Comparison of ENCODE assay signal across 8 mouse cellular contexts in genomic region chr1:36064223-36064622, GRCm38 (mm10). TPM values are rescaled to one million over a fixed set of nuclear protein-coding genes. Genes with fewer than 3 reads are reported as not detected.
A peak's percentile ranks its signal among the peaks of the same experiment; 100 is the strongest.
DNase-seq lines count a peak whose midpoint lies in the region; ATAC-seq lines count a peak whose summit lies in the region.

No protein-coding gene starts in this region.

- no peak overlapping the region for H3K27ac ChIP-seq in neural tube, embryonic 11.5 days (ENCODE audit: low read depth, low read length)
- no peak overlapping the region for H3K27ac ChIP-seq in intestine, embryonic 16.5 days (ENCODE audit: low read length)
- H3K27ac ChIP-seq in stomach, embryonic 14.5 days (ENCODE audit: low read length), result no peak overlapping the region; the same call in 1 of the 2 replicates

- peak; percentile 33 for DNase-seq in cerebellum, adult 9-11 months
- DNase-seq in cerebellum, postnatal 10 days, result no peak
- DNase-seq in neural tube, embryonic 11.5 days (ENCODE audit: low spot score), result no peak
- DNase-seq in neural tube, embryonic 10.5 days (ENCODE audit: extremely low spot score, low spot score), result no peak
- DNase-seq in right cerebral cortex, postnatal 36 days (ENCODE audit: low spot score in 2 of 2), result no peak
- DNase-seq in adrenal gland, postnatal 25 days, result no peak

- H3K4me3 ChIP-seq in neural tube, embryonic 11.5 days (ENCODE audit: low read depth, low read length), result no peak overlapping the region
- H3K4me3 ChIP-seq in intestine, embryonic 16.5 days (ENCODE audit: low read length), result no peak overlapping the region
- H3K4me3 ChIP-seq in stomach, embryonic 14.5 days (ENCODE audit: low read depth, low read length), result no peak overlapping the region

- peak overlapping the region; percentile 44 for H3K9ac ChIP-seq in neural tube, embryonic 11.5 days (ENCODE audit: low read length)
- H3K9ac ChIP-seq in intestine, embryonic 16.5 days (ENCODE audit: low read depth, low read length), result peak overlapping the region; percentile 39; the same call in 1 of the 2 replicates
- no peak overlapping the region; the same call in 1 of the 2 replicates for H3K9ac ChIP-seq in stomach, embryonic 14.5 days (replicated peaks; ENCODE audit: low read depth, low read length)

- peak overlapping the region; percentile 42 for H3K4me2 ChIP-seq in neural tube, embryonic 11.5 days (ENCODE audit: low read depth)
- H3K4me2 ChIP-seq in intestine, embryonic 16.5 days (ENCODE audit: low read depth, low read length), result peak overlapping the region; percentile 52; the same call in 1 of the 2 replicates
- H3K4me2 ChIP-seq in stomach, embryonic 14.5 days (replicated peaks; ENCODE audit: low read depth, low read length), result peak overlapping the region; percentile 43

- ATAC-seq in neural tube, embryonic 11.5 days (ENCODE audit: insufficient read depth, low FRiP score, low TSS enrichment), result no peak
- ATAC-seq in intestine, embryonic 16.5 days, result no peak
- ATAC-seq in stomach, embryonic 14.5 days (ENCODE audit: insufficient number of reproducible peaks, insufficient read depth, low FRiP score, low read depth), result no peak

- 37% methylated on average over 4 of the region's 4 CpGs for WGBS in neural tube, embryonic 11.5 days
- 51% methylated on average over 4 of the region's 4 CpGs for WGBS in intestine, embryonic 16.5 days
- 50% methylated on average over 4 of the region's 4 CpGs for WGBS in stomach, embryonic 14.5 days

- H3K9me3 ChIP-seq in neural tube, embryonic 11.5 days (ENCODE audit: control insufficient read depth, low read length), result no peaks in the 10 kb centered on the region
- H3K9me3 ChIP-seq in intestine, embryonic 16.5 days (ENCODE audit: control insufficient read depth, low read length), result no peaks in the 10 kb centered on the region
- no peaks in the 10 kb centered on the region for H3K9me3 ChIP-seq in stomach, embryonic 14.5 days (ENCODE audit: control insufficient read depth, low read depth, low read length)

- peaks cover 3% of the 10 kb centered on the region; the same call in 1 of the 2 replicates for H3K27me3 ChIP-seq in neural tube, embryonic 11.5 days (ENCODE audit: control insufficient read depth, insufficient read depth, low read length)
- H3K27me3 ChIP-seq in intestine, embryonic 16.5 days (replicated peaks; ENCODE audit: control insufficient read depth, insufficient read depth, low read length), result no peaks in the 10 kb centered on the region
- H3K27me3 ChIP-seq in stomach, embryonic 14.5 days (ENCODE audit: control insufficient read depth, insufficient read depth, low read length), result no peaks in the 10 kb centered on the region

- H3K36me3 ChIP-seq in neural tube, embryonic 11.5 days (ENCODE audit: control insufficient read depth, insufficient read depth, low read length), result no peaks in the 10 kb centered on the region
- H3K36me3 ChIP-seq in intestine, embryonic 16.5 days (ENCODE audit: control insufficient read depth, insufficient read depth, low read length), result no peaks in the 10 kb centered on the region
- no peaks in the 10 kb centered on the region for H3K36me3 ChIP-seq in stomach, embryonic 14.5 days (ENCODE audit: control insufficient read depth, insufficient read depth, low read length)

- peaks cover 15% of the 10 kb centered on the region; the same call in 1 of the 2 replicates for H3K4me1 ChIP-seq in neural tube, embryonic 11.5 days (ENCODE audit: control insufficient read depth, insufficient read depth, low read length)
- peaks cover 19% of the 10 kb centered on the region for H3K4me1 ChIP-seq in intestine, embryonic 16.5 days (ENCODE audit: control insufficient read depth, insufficient read depth, low read length)
- H3K4me1 ChIP-seq in stomach, embryonic 14.5 days (ENCODE audit: control insufficient read depth, insufficient read depth, low read length), result peaks cover 11% of the 10 kb centered on the region; the same call in 1 of the 2 replicates

RNA-seq across cellular contexts. Expression of gene Hs6st1, which starts 4.0 kb away (rescaled TPM):
- polyA plus RNA-seq in neural tube, embryonic 11.5 days (2014; fragmentation: Nextera tagmentation; extraction: Ambion mirVana), result 25.2 and 27.7 TPM in 2 replicates
- polyA plus RNA-seq in intestine, embryonic 16.5 days (2015; fragmentation: Nextera tagmentation; extraction: Ambion mirVana), result 3.7 and 4.3 TPM in 2 replicates
- polyA plus RNA-seq in stomach, embryonic 14.5 days (2014; fragmentation: Nextera tagmentation; extraction: Ambion mirVana), result 8.0 and 8.5 TPM in 2 replicates
- 140 and 171 TPM in 2 replicates for total RNA-seq in adrenal gland, postnatal 25 days (2021)
